Mouse (Mus musculus): ENCODE measurements at regions not wholly inside any gene's neighbourhood (a gene's known extent, or its start where the extent isn't known, plus 50 kb on each side); places are given as distances from the start of the nearest gene placed in this dataset.

GRCm38 (mm10) chr11:8084328-8084727, 580.0 kb downstream of the Tns3 start:
- no peak for TF ChIP-seq CTCF (conservative IDR thresholded peaks at IDR 0.05; ENCODE audit: insufficient read depth, insufficient read length, low read depth, low read length)
- TF ChIP-seq POLR2A (IDR thresholded peaks at IDR 0.05; ENCODE audit: low read depth, low read length), result no peak
